Mouse (Mus musculus) heart, adult 2 months (tissue): ENCODE results near the gene Sort1.

ENCODE experiments used
- CTCF ChIP-seq: fragments of 200-600 bp; IDR thresholded peaks from 2 replicates; pipeline ENCODE4 v1.8.1; 2022; ENCODE audit warnings: antibody characterized with exemption, mild to moderate bottlenecking, moderate library complexity
- POLR2A ChIP-seq: fragments of 200-500 bp; IDR thresholded peaks from 2 replicates; pipeline ENCODE4 v1.6.1; 2011; ENCODE audit warnings: mild to moderate bottlenecking, low read depth, low read length, control low read depth; ENCODE audit not compliant: insufficient read depth

GRCm38 (mm10) chr3:108322962-108323361, 39.1 kb downstream of the Sort1 start:
- TF ChIP-seq POLR2A = no peak
- no peak for TF ChIP-seq CTCF
